Mouse (Mus musculus): ENCODE results near the gene Gm5849. TPM values are rescaled to one million over a fixed set of nuclear protein-coding genes. Genes with fewer than 3 reads are reported as not detected.

The Gm5849 gene
- polyA plus RNA-seq (2012; ENCODE audit: low replicate concordance) = not detected in 2 replicates

GRCm38 (mm10) chr3:90777776-90778175 lies at the start of gene Gm5849:
Gm5849 (minus strand) TSS chr3:90777876.

DNA sequence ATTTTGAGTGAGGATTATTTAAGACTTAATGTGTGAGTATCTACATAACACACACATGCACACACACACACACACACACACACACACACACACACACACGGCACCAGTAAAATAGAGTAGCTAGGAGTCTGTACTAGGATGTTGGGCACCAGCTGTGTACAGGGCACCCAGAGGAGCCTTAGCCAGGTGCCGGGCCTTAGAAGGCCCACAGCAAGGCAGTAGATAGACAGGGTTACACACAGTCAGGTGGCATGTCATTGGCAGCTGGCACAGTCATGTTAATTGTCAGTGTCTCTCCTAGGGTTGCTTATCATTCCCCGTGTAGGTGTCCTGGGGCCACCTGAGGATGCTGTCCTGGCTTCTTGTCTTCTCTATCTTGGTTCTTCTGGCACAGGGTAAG lies 51.1 kb downstream of the Gm5849 start, which contains the start of gene Pglyrp4:
Gene Pglyrp4 (plus strand): TSS at position 301 of the 400 bp plus-strand sequence.

Other genes with a start within 250 kb of the Gm5849 start
- 0.38 and 1.0 TPM in 2 replicates for gene S100a16, start 240.6 kb downstream of the Gm5849 start, polyA plus RNA-seq (2012; ENCODE audit: low replicate concordance)
- gene S100a3, start 217.3 kb downstream of the Gm5849 start, polyA plus RNA-seq (2012; ENCODE audit: low replicate concordance) = 0.38 TPM in 1 of 2 replicates, not detected in the other
- gene S100a2, start 187.6 kb downstream of the Gm5849 start, polyA plus RNA-seq (2012; ENCODE audit: low replicate concordance) = not detected in 2 replicates
- not detected in 2 replicates for gene Gm42674, start 176.0 kb downstream of the Gm5849 start, polyA plus RNA-seq (2012; ENCODE audit: low replicate concordance)
- 8.1 and 14.2 TPM in 2 replicates for gene S100a4, start 174.1 kb downstream of the Gm5849 start, polyA plus RNA-seq (2012; ENCODE audit: low replicate concordance)
- gene S100a5, start 169.4 kb downstream of the Gm5849 start, polyA plus RNA-seq (2012; ENCODE audit: low replicate concordance) = not detected in 2 replicates
- 18.8 and 73.6 TPM in 2 replicates for gene S100a6, start 165.0 kb downstream of the Gm5849 start, polyA plus RNA-seq (2012; ENCODE audit: low replicate concordance)
- gene S100a7a, start 123.9 kb downstream of the Gm5849 start, polyA plus RNA-seq (2012; ENCODE audit: low replicate concordance) = 0.12 TPM in 1 of 2 replicates, not detected in the other
- 30.7 and 39.3 TPM in 2 replicates for gene S100a8, start 108.9 kb downstream of the Gm5849 start, polyA plus RNA-seq (2012; ENCODE audit: low replicate concordance)
- 130 and 140 TPM in 2 replicates for gene S100a9, start 82.2 kb downstream of the Gm5849 start, polyA plus RNA-seq (2012; ENCODE audit: low replicate concordance)
- gene Pglyrp4, start 51.0 kb downstream of the Gm5849 start, polyA plus RNA-seq (2012; ENCODE audit: low replicate concordance) = 0.09 TPM in 1 of 2 replicates, not detected in the other